Mouse (Mus musculus): ENCODE results near the gene Igf1.

GRCm38 (mm10) chr10:87855423-87856122 is 2.5 kb upstream of the Igf1 start:
- no peak for TF ChIP-seq CTCF (IDR thresholded peaks at IDR 0.05; ENCODE audit: extremely low read depth, insufficient read depth, insufficient read length, insufficient replicate concordance)
- no peak for TF ChIP-seq POLR2A (IDR thresholded peaks at IDR 0.05; ENCODE audit: low read depth, low read length)

Data from spleen, adult 2 months (tissue).